Mouse (Mus musculus): ENCODE results near the gene Azi2. TPM values are rescaled to one million over a fixed set of nuclear protein-coding genes. Genes with fewer than 3 reads are reported as not detected.

Azi2 gene
- total and polyA plus RNA-seq, 2 experiments from 2014 or later: 64.1 to 64.5 TPM

DNA sequence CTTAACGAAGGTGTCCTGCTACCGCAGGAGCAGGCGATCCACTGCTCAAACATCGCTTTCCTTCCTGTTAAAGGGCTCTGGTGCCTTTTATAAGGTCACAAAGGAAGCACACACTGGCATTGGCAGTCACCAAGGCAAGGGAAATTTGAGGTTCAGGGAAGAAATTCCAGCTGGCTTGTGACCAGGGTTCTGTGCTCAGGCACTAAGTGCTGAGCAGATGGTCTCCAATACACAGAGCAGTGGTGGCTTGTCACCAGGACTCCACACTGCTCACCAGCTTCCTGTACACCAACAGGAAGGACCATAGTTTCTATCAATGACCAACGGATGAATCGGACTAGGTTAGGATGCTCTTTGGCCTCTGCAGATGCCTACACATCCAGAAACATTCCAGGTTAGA, 30.1 kb downstream of the Azi2 start:
- ATAC-seq (ENCODE audit: low FRiP score) (no peak), DNase-seq (ENCODE audit: low spot score) (no peak)
- Histone ChIP-seq H3K27ac (ENCODE audit: low read depth, low read length) (no peak overlapping the region), H3K27me3 (ENCODE audit: insufficient read depth, low read length) (no peaks in the 10 kb centered on the region), H3K4me1 (ENCODE audit: insufficient read depth, low read length) (no peaks in the 10 kb centered on the region), H3K9me3 (ENCODE audit: low read length) (no peaks in the 10 kb centered on the region), H3K36me3 (ENCODE audit: insufficient read depth, low read length) (no peaks in the 10 kb centered on the region; the same call in 1 of the 2 replicates), H3K4me2 (ENCODE audit: low read depth, low read length, poor library complexity, severe bottlenecking) (no peak overlapping the region), H3K9ac (replicated peaks; ENCODE audit: low read length, poor library complexity, severe bottlenecking) (no peak overlapping the region), H3K4me3 (ENCODE audit: low read depth, low read length) (no peak overlapping the region)
- no peak for TF ChIP-seq CTCF (IDR thresholded peaks at IDR 0.05)
- WGBS: 98% methylated on average over 6 of the region's 6 CpGs

DNA sequence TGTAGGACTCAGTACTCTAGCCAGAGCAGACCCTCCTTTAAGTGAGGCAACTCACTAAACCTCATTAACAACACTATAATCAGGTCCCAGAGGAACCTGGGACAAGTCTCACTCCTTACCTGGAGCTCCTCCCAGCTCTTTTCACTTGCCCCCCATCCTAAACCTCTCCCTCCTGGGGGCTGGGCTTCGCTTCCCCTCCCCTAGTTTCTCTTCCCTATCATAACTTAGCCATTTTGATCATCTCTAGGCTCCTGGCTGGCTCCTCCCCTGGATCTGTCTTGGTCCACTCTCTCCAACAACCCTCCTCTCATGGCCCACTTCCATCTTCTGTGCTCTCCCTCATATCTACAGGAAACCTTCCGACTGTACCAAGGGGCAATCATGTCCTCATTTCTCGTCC, 31.0 kb downstream of the Azi2 start:
- no peaks in the 10 kb centered on the region for H3K9me3 ChIP-seq (ENCODE audit: low read length)
- H3K9ac ChIP-seq (replicated peaks; ENCODE audit: low read length, poor library complexity, severe bottlenecking): no peak overlapping the region
- H3K4me1 ChIP-seq (ENCODE audit: insufficient read depth, low read length): no peaks in the 10 kb centered on the region
- ATAC-seq (ENCODE audit: low FRiP score) (no peak), DNase-seq (ENCODE audit: low spot score) (no peak)
- no peak overlapping the region for H3K4me3 ChIP-seq (ENCODE audit: low read depth, low read length)
- H3K4me2 ChIP-seq (ENCODE audit: low read depth, low read length, poor library complexity, severe bottlenecking): no peak overlapping the region
- no peaks in the 10 kb centered on the region for H3K36me3 ChIP-seq (ENCODE audit: insufficient read depth, low read length)
- WGBS: 83% methylated on average over 3 of the region's 3 CpGs
- H3K27me3 ChIP-seq (ENCODE audit: insufficient read depth, low read length): no peaks in the 10 kb centered on the region
- H3K27ac ChIP-seq (ENCODE audit: low read depth, low read length): no peak overlapping the region
- no peak for TF ChIP-seq CTCF (IDR thresholded peaks at IDR 0.05)

DNA sequence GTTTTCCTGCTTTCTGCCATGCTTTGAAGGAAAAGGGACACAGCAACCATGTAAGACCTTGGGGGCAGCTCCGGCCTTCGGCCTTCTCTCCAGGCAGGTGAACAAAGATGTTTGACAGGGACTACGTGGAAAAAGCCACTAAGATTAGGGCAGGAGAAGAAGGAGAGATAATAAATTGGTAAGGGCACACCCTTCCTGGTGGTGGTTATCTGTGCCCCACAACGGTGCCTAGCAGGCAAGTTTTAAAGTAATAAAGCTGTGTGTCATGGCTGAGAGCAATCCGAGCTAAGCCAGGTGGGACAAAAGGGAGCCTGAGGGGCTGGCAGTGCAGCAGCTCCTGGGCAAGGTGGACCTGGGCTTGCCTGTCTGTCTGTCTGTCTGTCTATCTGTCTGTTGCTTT, 31.8 kb downstream of the Azi2 start:
- Histone ChIP-seq H3K4me2 (ENCODE audit: low read depth, low read length, poor library complexity, severe bottlenecking) (no peak overlapping the region), H3K9me3 (ENCODE audit: low read length) (no peaks in the 10 kb centered on the region), H3K27ac (ENCODE audit: low read depth, low read length) (no peak overlapping the region), H3K36me3 (ENCODE audit: insufficient read depth, low read length) (no peaks in the 10 kb centered on the region), H3K4me3 (ENCODE audit: low read depth, low read length) (no peak overlapping the region), H3K4me1 (ENCODE audit: insufficient read depth, low read length) (no peaks in the 10 kb centered on the region), H3K9ac (replicated peaks; ENCODE audit: low read length, poor library complexity, severe bottlenecking) (no peak overlapping the region), H3K27me3 (ENCODE audit: insufficient read depth, low read length) (no peaks in the 10 kb centered on the region)
- DNase-seq (ENCODE audit: low spot score) (no peak), ATAC-seq (ENCODE audit: low FRiP score) (no peak)
- WGBS: 86% methylated on average over 5 of the region's 5 CpGs
- TF ChIP-seq CTCF (IDR thresholded peaks at IDR 0.05): no peak

DNA sequence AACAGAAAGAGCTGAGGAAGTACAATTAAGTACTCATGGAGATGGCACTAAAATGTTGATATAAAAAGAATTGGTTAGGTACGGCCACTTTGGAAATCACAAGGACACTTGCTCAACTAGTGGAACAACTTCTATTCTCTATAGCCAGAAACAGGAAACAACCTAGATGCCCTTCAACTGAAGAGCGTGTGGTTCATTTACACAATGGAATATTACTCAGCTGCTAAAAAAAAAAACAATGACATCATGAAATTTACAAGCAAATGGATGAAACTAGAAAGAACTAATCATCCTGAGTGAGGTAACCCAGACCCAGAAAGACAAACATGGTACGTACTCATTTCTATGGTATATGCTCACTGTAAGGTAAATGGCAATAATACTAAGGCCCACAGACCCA, 33.1 kb downstream of the Azi2 start:
- Histone ChIP-seq H3K9me3 (ENCODE audit: low read length) (no peaks in the 10 kb centered on the region), H3K4me2 (ENCODE audit: low read depth, low read length, poor library complexity, severe bottlenecking) (no peak overlapping the region), H3K4me1 (ENCODE audit: insufficient read depth, low read length) (no peaks in the 10 kb centered on the region), H3K4me3 (ENCODE audit: low read depth, low read length) (no peak overlapping the region), H3K27me3 (ENCODE audit: insufficient read depth, low read length) (no peaks in the 10 kb centered on the region), H3K27ac (ENCODE audit: low read depth, low read length) (no peak overlapping the region), H3K36me3 (ENCODE audit: insufficient read depth, low read length) (no peaks in the 10 kb centered on the region), H3K9ac (replicated peaks; ENCODE audit: low read length, poor library complexity, severe bottlenecking) (no peak overlapping the region)
- no peak for TF ChIP-seq CTCF (IDR thresholded peaks at IDR 0.05)
- 99% methylated on average over 3 of the region's 3 CpGs for WGBS
- ATAC-seq (ENCODE audit: low FRiP score) (no peak), DNase-seq (ENCODE audit: low spot score) (no peak)

DNA sequence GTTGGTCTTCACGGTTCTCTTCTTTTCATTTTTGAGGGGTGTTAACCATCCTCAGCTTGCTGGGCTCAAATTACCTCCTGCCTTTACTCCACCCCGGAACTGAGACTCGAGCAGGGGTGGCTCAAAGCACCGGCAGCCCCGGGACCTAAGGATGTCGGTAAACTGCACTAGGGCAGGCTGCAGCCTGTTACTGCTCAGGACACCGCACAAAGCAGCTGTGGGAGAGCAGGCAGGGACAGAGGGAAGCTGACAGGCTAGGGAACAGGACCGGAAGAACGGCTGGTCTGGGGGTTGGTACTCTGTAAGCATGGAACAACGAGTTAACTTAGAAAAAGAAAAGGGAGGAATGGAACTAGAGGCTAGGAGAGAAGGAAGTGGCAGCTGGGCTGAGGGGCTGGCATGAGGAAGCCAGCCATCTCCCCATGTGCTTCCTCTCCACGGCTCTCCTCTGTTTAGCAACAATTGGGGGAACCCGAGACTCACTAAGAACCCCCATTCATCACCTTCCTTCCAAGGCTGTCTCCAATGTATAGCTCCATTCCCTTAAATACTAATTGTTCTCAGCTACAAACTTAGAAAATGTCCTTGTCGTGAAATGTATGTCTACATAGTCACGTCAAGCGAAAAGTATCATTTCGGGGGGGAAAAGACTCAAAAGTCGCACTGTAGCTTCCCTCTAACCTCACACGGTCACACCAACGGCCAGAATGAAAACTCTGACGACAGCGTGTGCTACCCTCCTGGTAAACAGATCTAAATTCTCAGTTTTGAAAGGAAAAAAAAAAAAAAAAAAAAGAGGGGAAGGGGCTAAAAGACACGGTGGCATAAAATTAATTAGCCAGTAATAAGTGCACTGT, 42.5 kb downstream of the Azi2 start:
- ATAC-seq (ENCODE audit: low FRiP score): no peak
- Histone ChIP-seq H3K9ac (replicated peaks; ENCODE audit: low read length, poor library complexity, severe bottlenecking) (peak overlapping the region; percentile 33), H3K27ac (ENCODE audit: low read depth, low read length) (no peak overlapping the region), H3K4me2 (ENCODE audit: low read depth, low read length, poor library complexity, severe bottlenecking) (peak overlapping the region; percentile 37), H3K4me3 (ENCODE audit: low read depth, low read length) (no peak overlapping the region), H3K27me3 (ENCODE audit: insufficient read depth, low read length) (no peaks in the 10 kb centered on the region), H3K9me3 (ENCODE audit: low read length) (no peaks in the 10 kb centered on the region), H3K36me3 (ENCODE audit: insufficient read depth, low read length) (no peaks in the 10 kb centered on the region), H3K4me1 (ENCODE audit: insufficient read depth, low read length) (no peaks in the 10 kb centered on the region)
- DNase-seq (ENCODE audit: low spot score): no peak
- no peak for TF ChIP-seq CTCF (IDR thresholded peaks at IDR 0.05)
- WGBS: 43% methylated on average over 22 of the region's 22 CpGs

DNA sequence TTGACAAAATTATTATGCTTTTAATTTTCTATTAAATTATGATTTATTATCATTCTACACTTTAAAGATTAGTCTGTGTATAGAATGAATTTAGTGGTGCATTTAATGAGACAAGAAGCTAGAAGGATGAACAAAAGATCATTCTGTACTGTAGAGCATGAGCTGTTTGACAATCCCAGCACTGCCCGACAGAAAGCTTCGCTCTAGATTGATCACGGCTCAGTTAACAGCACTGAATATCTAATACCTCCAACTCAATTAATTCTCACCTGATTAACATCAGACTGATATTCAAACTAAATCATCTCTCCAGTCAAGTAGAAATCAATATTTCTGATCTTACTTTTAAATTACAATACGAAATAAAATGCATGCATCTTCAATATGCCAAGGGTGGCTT, 43.5 kb downstream of the Azi2 start:
- TF ChIP-seq CTCF (IDR thresholded peaks at IDR 0.05): no peak
- no peak overlapping the region for H3K4me2 ChIP-seq (ENCODE audit: low read depth, low read length, poor library complexity, severe bottlenecking)
- no peaks in the 10 kb centered on the region for H3K36me3 ChIP-seq (ENCODE audit: insufficient read depth, low read length)
- H3K4me3 ChIP-seq (ENCODE audit: low read depth, low read length): no peak overlapping the region
- no peak for DNase-seq (ENCODE audit: low spot score)
- H3K4me1 ChIP-seq (ENCODE audit: insufficient read depth, low read length): no peaks in the 10 kb centered on the region
- no peaks in the 10 kb centered on the region for H3K9me3 ChIP-seq (ENCODE audit: low read length)
- no peak for ATAC-seq (ENCODE audit: low FRiP score)
- no peaks in the 10 kb centered on the region for H3K27me3 ChIP-seq (ENCODE audit: insufficient read depth, low read length)
- no peak overlapping the region for H3K27ac ChIP-seq (ENCODE audit: low read depth, low read length)
- 57% methylated on average over 4 of the region's 4 CpGs for WGBS
- no peak overlapping the region for H3K9ac ChIP-seq (replicated peaks; ENCODE audit: low read length, poor library complexity, severe bottlenecking)

Data from midbrain, postnatal 0 days (tissue).